Mouse (Mus musculus): ENCODE data around the gene Pdia4.
"Not testable (repeated sequence)": the region's sequence is repeated elsewhere in the genome, so short reads cannot be mapped to it uniquely, and the experiment has no call there.

Pdia4 gene

GRCm38 (mm10) chr6:47759406-47759805 lies 53.8 kb downstream of the Pdia4 start:
- DNase-seq (ENCODE audit: low spot score), result not testable (repeated sequence)

- peak; percentile 79 for DNase-seq (ENCODE audit: low spot score)
Measured at GRCm38 (mm10) chr6:47757849-47758248, 55.4 kb downstream of the Pdia4 start.

GRCm38 (mm10) chr6:47757429-47757828 lies 55.8 kb downstream of the Pdia4 start:
- DNase-seq (ENCODE audit: low spot score), result not testable (repeated sequence)

- not testable (repeated sequence) for DNase-seq (ENCODE audit: low spot score)
Measured at GRCm38 (mm10) chr6:47753144-47753543, 60.1 kb downstream of the Pdia4 start.

GRCm38 (mm10) chr6:47748306-47748705 lies 64.9 kb downstream of the Pdia4 start:
- DNase-seq (ENCODE audit: low spot score), result peak; percentile 83

- DNase-seq (ENCODE audit: low spot score), result not testable (repeated sequence)
Measured at GRCm38 (mm10) chr6:47747886-47748285, 65.3 kb downstream of the Pdia4 start.
